Mouse (Mus musculus): ENCODE results near the gene Rpl32. TPM values are rescaled to one million over a fixed set of nuclear protein-coding genes. Genes with fewer than 3 reads are reported as not detected.

Gene Rpl32
- polyA plus RNA-seq (2017; shearing (Covaris generic)): 3,481 TPM

GRCm38 (mm10) chr6:115808488-115809231, at the start of gene Rpl32:
Gene Rpl32, minus strand, starts transcription at chr6:115808747.

DNA sequence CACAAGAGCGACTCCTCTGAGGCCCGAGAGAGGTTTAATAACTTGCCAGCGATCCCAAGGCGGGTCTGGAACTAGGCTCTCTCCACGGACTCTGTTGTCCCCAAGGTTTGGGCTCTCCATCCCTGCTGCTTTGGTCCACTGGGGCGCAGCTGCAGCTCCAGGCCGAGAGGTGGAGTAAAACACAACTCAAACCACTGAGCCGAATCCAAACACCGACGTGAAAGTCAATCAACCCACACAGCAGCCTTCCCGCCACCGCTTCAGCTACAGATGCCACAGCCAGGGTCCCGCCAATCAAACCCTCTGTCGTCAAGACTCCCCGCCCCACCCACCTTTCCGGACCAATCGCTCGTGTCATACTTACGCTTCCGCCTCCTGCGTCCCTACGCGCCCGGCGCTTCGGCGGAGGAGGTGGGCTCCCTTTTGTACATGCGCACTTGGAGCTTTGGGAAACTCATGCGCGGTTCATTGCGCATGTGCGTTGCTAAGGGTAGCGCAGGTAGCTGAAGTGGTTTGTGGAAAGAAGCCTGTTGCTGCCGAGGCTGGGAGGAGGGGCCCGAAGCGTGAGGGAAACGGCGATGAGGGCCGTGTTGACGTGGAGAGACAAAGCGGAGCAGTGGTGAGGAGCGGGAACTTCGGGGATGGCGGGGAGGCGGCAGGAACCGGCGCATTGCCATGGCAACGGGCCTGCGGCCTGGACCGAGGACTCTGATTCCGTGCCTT, 44.7 kb upstream of the Rpl32 start, which contains the start of the genes Mbd4 and Ift122:
Mbd4 (minus strand) TSS at position 281 of the 723 bp plus-strand sequence.
Ift122 (plus strand) TSS at position 380 of the 723 bp plus-strand sequence.

DNA sequence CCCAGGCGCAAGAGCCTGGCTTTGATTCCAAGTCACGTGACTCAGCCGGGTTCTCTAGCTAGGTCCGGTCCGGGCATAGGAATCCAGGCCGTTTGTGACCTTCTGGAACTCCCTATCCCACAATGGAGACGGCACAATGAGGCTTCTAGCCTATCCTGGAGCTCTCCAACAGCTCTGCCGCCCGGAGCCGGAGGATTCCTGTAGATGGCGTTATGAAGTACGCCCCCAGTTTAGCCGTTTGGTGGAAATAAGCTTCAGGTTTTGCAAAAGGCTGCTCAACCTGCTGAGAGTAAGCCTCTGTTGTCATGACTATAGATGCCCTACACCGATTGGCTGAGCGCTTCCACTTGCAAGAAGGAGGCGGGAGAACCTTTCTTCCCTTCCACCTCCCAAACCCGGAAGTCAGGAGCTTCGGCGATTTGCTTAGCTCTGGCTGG, 29.6 kb upstream of the Rpl32 start, which contains the start of gene Efcab12:
Efcab12 (minus strand) TSS at position 252 of the 437 bp plus-strand sequence.

GRCm38 (mm10) chr6:115774501-115774921, 34.0 kb downstream of the Rpl32 start, which contains the start of gene Cand2:
Gene Cand2, plus strand, starts transcription at chr6:115774538.

DNA sequence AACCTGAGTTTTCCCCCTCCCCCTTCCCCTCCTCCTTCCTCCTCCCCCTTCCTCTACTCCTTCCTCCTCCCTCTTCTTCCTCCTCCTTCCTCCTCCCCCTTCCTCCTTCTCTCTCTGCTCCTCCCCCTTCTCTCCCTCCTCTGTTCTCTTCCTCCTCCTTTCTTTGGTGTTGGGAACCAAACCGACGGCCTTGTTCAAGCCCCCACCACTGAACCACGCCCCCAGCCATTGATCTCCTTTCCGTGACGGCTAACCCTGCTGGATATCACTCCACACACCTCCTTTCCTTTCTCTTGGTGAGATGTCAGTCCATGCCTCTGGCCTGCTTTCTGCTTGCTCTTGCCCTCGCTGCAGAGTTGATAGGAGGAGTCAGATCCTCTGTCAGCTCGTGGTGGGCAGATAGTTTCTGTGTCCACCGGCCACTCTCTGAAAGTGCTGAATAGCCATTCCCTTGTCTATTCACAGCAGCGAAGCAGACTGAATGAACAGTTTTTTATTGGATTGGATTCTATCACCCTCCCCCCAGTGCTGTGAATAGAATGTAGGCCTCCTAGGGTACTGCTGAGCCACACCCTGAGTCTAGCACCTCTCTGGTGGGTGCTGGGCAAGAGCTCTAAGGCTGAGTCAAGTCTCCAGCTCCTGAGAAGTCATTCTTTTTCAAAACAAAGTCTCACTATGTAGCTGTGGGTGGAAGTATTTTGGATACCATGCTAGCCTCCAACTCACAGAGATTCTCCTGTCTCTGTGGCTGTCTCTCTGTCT, 46.4 kb downstream of the Rpl32 start, which contains the start of gene Tmem40:
Tmem40 (minus strand) TSS at position 416 of the 762 bp plus-strand sequence.

Other genes starting within 250 kb of the Rpl32 start
- gene Mkrn2os, start 216.2 kb downstream of the Rpl32 start, polyA plus RNA-seq (2017; shearing (Covaris generic)): not detected
- 39.7 TPM for gene Mkrn2, start 206.8 kb downstream of the Rpl32 start, polyA plus RNA-seq (2017; shearing (Covaris generic))
- 101 TPM for gene Raf1, start 132.1 kb downstream of the Rpl32 start, polyA plus RNA-seq (2017; shearing (Covaris generic))
- gene Tmem40, start 46.3 kb downstream of the Rpl32 start, polyA plus RNA-seq (2017; shearing (Covaris generic)): 0.43 TPM
- 8.2 TPM for gene Cand2, start 34.2 kb downstream of the Rpl32 start, polyA plus RNA-seq (2017; shearing (Covaris generic))
- gene Efcab12, start 29.7 kb upstream of the Rpl32 start, polyA plus RNA-seq (2017; shearing (Covaris generic)): 0.51 TPM
- gene Mbd4, start 44.6 kb upstream of the Rpl32 start, polyA plus RNA-seq (2017; shearing (Covaris generic)): 13.0 TPM
- gene Ift122, start 44.7 kb upstream of the Rpl32 start, polyA plus RNA-seq (2017; shearing (Covaris generic)): 4.6 TPM
- not detected for gene Rho, start 123.0 kb upstream of the Rpl32 start, polyA plus RNA-seq (2017; shearing (Covaris generic))
- not detected for gene H1foo, start 136.2 kb upstream of the Rpl32 start, polyA plus RNA-seq (2017; shearing (Covaris generic))
- 4.1 TPM for gene Plxnd1, start 186.3 kb upstream of the Rpl32 start, polyA plus RNA-seq (2017; shearing (Covaris generic))